Mouse (Mus musculus): ENCODE measurements around the gene Adk. TPM values are rescaled to one million over a fixed set of nuclear protein-coding genes. Genes with fewer than 3 reads are reported as not detected.

Adk gene
- total and polyA plus RNA-seq, 2 experiments from 2014 or later: 126 to 246 TPM

- no peaks in the 10 kb centered on the region for H3K27me3 ChIP-seq (ENCODE audit: control insufficient read depth, insufficient read depth, low read length)
- H3K27ac ChIP-seq (ENCODE audit: low read depth): no peak overlapping the region
- no peak overlapping the region for H3K4me3 ChIP-seq (ENCODE audit: low read depth, low read length)
- no peak overlapping the region for H3K4me2 ChIP-seq (ENCODE audit: low read depth, low read length)
- no peaks in the 10 kb centered on the region for H3K9me3 ChIP-seq (replicated peaks; ENCODE audit: control insufficient read depth, low read length)
- no peak overlapping the region for H3K9ac ChIP-seq (replicated peaks; ENCODE audit: low read depth, low read length)
- TF ChIP-seq EP300 (IDR thresholded peaks at IDR 0.05; ENCODE audit: low read depth) (no peak), CTCF (IDR thresholded peaks at IDR 0.05; ENCODE audit: low read depth) (peak; percentile 53)
- H3K4me1 ChIP-seq (ENCODE audit: control insufficient read depth, insufficient read depth): peaks cover 14% of the 10 kb centered on the region
- ATAC-seq (ENCODE audit: insufficient read depth, low read depth) (peak; percentile 33), DNase-seq (ENCODE audit: low spot score) (peak; percentile 52)
- 46% methylated on average over 3 of the region's 3 CpGs for WGBS
- H3K36me3 ChIP-seq (replicated peaks; ENCODE audit: control insufficient read depth, insufficient read depth, low read length): no peaks in the 10 kb centered on the region
Measured at GRCm38 (mm10) chr14:21115888-21116460, 63.6 kb downstream of the Adk start.

- no peak overlapping the region for H3K4me3 ChIP-seq (ENCODE audit: low read depth, low read length)
- 0 out of 2 replicates have a peak overlapping the region, but pooled peaks have one; percentile 16 for H3K4me2 ChIP-seq (ENCODE audit: low read depth, low read length)
- no peak overlapping the region for H3K9ac ChIP-seq (replicated peaks; ENCODE audit: low read depth, low read length)
- DNase-seq (ENCODE audit: low spot score) (peak; percentile 66), ATAC-seq (ENCODE audit: insufficient read depth, low read depth) (peak; percentile 48; the same call in 1 of the 2 replicates)
- H3K9me3 ChIP-seq (replicated peaks; ENCODE audit: control insufficient read depth, low read length): no peaks in the 10 kb centered on the region
- peak overlapping the region; percentile 75 for H3K27ac ChIP-seq (ENCODE audit: low read depth)
- no peak for TF ChIP-seq CTCF (IDR thresholded peaks at IDR 0.05; ENCODE audit: low read depth)
- TF ChIP-seq EP300 (IDR thresholded peaks at IDR 0.05; ENCODE audit: low read depth): no peak
- WGBS: 20% methylated on average over 4 of the region's 4 CpGs
- H3K27me3 ChIP-seq (ENCODE audit: control insufficient read depth, insufficient read depth, low read length): no peaks in the 10 kb centered on the region
- H3K4me1 ChIP-seq (ENCODE audit: control insufficient read depth, insufficient read depth): peaks cover 14% of the 10 kb centered on the region
- no peaks in the 10 kb centered on the region for H3K36me3 ChIP-seq (replicated peaks; ENCODE audit: control insufficient read depth, insufficient read depth, low read length)
Measured at GRCm38 (mm10) chr14:21118095-21118494, 65.7 kb downstream of the Adk start.

- DNase-seq (ENCODE audit: low spot score) (peak; percentile 68), ATAC-seq (ENCODE audit: insufficient read depth, low read depth) (peak; percentile 79)
- Histone ChIP-seq H3K4me1 (ENCODE audit: control insufficient read depth, insufficient read depth) (peaks cover 14% of the 10 kb centered on the region), H3K9me3 (replicated peaks; ENCODE audit: control insufficient read depth, low read length) (no peaks in the 10 kb centered on the region), H3K4me2 (ENCODE audit: low read depth, low read length) (no peak overlapping the region), H3K4me3 (ENCODE audit: low read depth, low read length) (no peak overlapping the region), H3K27me3 (ENCODE audit: control insufficient read depth, insufficient read depth, low read length) (no peaks in the 10 kb centered on the region), H3K9ac (replicated peaks; ENCODE audit: low read depth, low read length) (no peak overlapping the region), H3K36me3 (replicated peaks; ENCODE audit: control insufficient read depth, insufficient read depth, low read length) (no peaks in the 10 kb centered on the region), H3K27ac (ENCODE audit: low read depth) (peak overlapping the region; percentile 43)
- WGBS: 40% methylated on average over 9 of the region's 9 CpGs
- no peak for TF ChIP-seq EP300 (IDR thresholded peaks at IDR 0.05; ENCODE audit: low read depth)
- no peak for TF ChIP-seq CTCF (IDR thresholded peaks at IDR 0.05; ENCODE audit: low read depth)
Measured at GRCm38 (mm10) chr14:21119653-21120313, 67.4 kb downstream of the Adk start.

- H3K36me3 ChIP-seq (replicated peaks; ENCODE audit: control insufficient read depth, insufficient read depth, low read length): no peaks in the 10 kb centered on the region
- no peak overlapping the region for H3K4me2 ChIP-seq (ENCODE audit: low read depth, low read length)
- ATAC-seq (ENCODE audit: insufficient read depth, low read depth): no peak
- peaks cover 14% of the 10 kb centered on the region for H3K4me1 ChIP-seq (ENCODE audit: control insufficient read depth, insufficient read depth)
- H3K9me3 ChIP-seq (replicated peaks; ENCODE audit: control insufficient read depth, low read length): no peaks in the 10 kb centered on the region
- H3K27ac ChIP-seq (ENCODE audit: low read depth): peak overlapping the region; percentile 64; the same call in 1 of the 2 replicates
- DNase-seq (ENCODE audit: low spot score): peak; percentile 70
- TF ChIP-seq EP300 (IDR thresholded peaks at IDR 0.05; ENCODE audit: low read depth) (no peak), CTCF (IDR thresholded peaks at IDR 0.05; ENCODE audit: low read depth) (peak; percentile 61)
- H3K9ac ChIP-seq (replicated peaks; ENCODE audit: low read depth, low read length): no peak overlapping the region
- H3K4me3 ChIP-seq (ENCODE audit: low read depth, low read length): no peak overlapping the region
- WGBS: 21% methylated on average over 3 of the region's 3 CpGs
- no peaks in the 10 kb centered on the region for H3K27me3 ChIP-seq (ENCODE audit: control insufficient read depth, insufficient read depth, low read length)
Measured at GRCm38 (mm10) chr14:21120473-21120872, 68.1 kb downstream of the Adk start.

GRCm38 (mm10) chr14:21127215-21127614 lies 74.8 kb downstream of the Adk start:
- no peak for TF ChIP-seq EP300 (IDR thresholded peaks at IDR 0.05; ENCODE audit: low read depth)
- H3K9ac ChIP-seq (replicated peaks; ENCODE audit: low read depth, low read length): no peak overlapping the region
- H3K27me3 ChIP-seq (ENCODE audit: control insufficient read depth, insufficient read depth, low read length): no peaks in the 10 kb centered on the region
- H3K36me3 ChIP-seq (replicated peaks; ENCODE audit: control insufficient read depth, insufficient read depth, low read length): no peaks in the 10 kb centered on the region
- H3K27ac ChIP-seq (ENCODE audit: low read depth): no peak overlapping the region
- DNase-seq (ENCODE audit: low spot score) (no peak), ATAC-seq (ENCODE audit: insufficient read depth, low read depth) (no peak)
- WGBS: 96% methylated on average over 6 of the region's 6 CpGs
- H3K4me3 ChIP-seq (ENCODE audit: low read depth, low read length): no peak overlapping the region
- H3K9me3 ChIP-seq (replicated peaks; ENCODE audit: control insufficient read depth, low read length): no peaks in the 10 kb centered on the region
- H3K4me1 ChIP-seq (ENCODE audit: control insufficient read depth, insufficient read depth): no peaks in the 10 kb centered on the region; the same call in 1 of the 2 replicates
- no peak overlapping the region for H3K4me2 ChIP-seq (ENCODE audit: low read depth, low read length)

Measured in heart, postnatal 0 days (tissue).